Comparison of ENCODE assay signal across 8 mouse cellular contexts in genomic region chr11:87748132-87749119, GRCm38 (mm10). TPM values are rescaled to one million over a fixed set of nuclear protein-coding genes. Genes with fewer than 3 reads are reported as not detected.
DNase-seq lines count a peak whose midpoint lies in the region; ATAC-seq and TF ChIP-seq lines count a peak whose summit lies in the region.

No protein-coding gene starts in this region.

- H3K4me1 ChIP-seq in testis, adult 2 months (ENCODE audit: control insufficient read depth, insufficient read depth, low read length), result peaks cover 14% of the 10 kb centered on the region
- H3K4me1 ChIP-seq in heart, embryonic 11.5 days (ENCODE audit: control insufficient read depth, insufficient read depth, low read length), result no peaks in the 10 kb centered on the region; the same call in 1 of the 2 replicates
- H3K4me1 ChIP-seq in olfactory bulb, adult 2 months (ENCODE audit: control insufficient read depth, insufficient read depth, low read length), result no peaks in the 10 kb centered on the region

- H3K4me2 ChIP-seq in heart, embryonic 11.5 days, result peak overlapping the region; percentile 30

- no peaks in the 10 kb centered on the region for H3K27me3 ChIP-seq in testis, adult 2 months (ENCODE audit: control insufficient read depth, insufficient read depth, low read length)
- H3K27me3 ChIP-seq in heart, embryonic 11.5 days (ENCODE audit: control insufficient read depth, insufficient read depth, low read length), result no peaks in the 10 kb centered on the region

- DNase-seq in testis, postnatal 10 days (ENCODE audit: low spot score), result no peak
- DNase-seq in liver, result peak; percentile 91
- DNase-seq in left cerebral cortex, adult 8-10 months (ENCODE audit: low spot score in 2 of 2), result no peak
- DNase-seq in layer of hippocampus, adult 9-11 months, result no peak
- DNase-seq in right cerebral cortex, postnatal 25 days, result no peak

- H3K36me3 ChIP-seq in testis, adult 2 months (ENCODE audit: control insufficient read depth, insufficient read depth, low read length), result no peaks in the 10 kb centered on the region
- H3K36me3 ChIP-seq in heart, embryonic 11.5 days (ENCODE audit: control insufficient read depth, insufficient read depth, low read length), result peaks cover 7% of the 10 kb centered on the region; the same call in 1 of the 2 replicates

- no peak overlapping the region for H3K27ac ChIP-seq in testis, adult 2 months (ENCODE audit: control insufficient read depth, insufficient read depth, low read depth, low read length)
- H3K27ac ChIP-seq in heart, embryonic 11.5 days (ENCODE audit: low read depth, low read length), result peak overlapping the region; percentile 80
- peak overlapping the region; percentile 6; the same call in 1 of the 2 replicates for H3K27ac ChIP-seq in olfactory bulb, adult 2 months (ENCODE audit: insufficient read depth, low read depth, low read length)

- WGBS in heart, embryonic 11.5 days (ENCODE audit: insufficient replicate concordance), result 29% methylated on average over 19 of the region's 19 CpGs
- WGBS in olfactory bulb, adult 2 months, result 40% methylated on average over 19 of the region's 19 CpGs

- no peaks in the 10 kb centered on the region for H3K9me3 ChIP-seq in heart, embryonic 11.5 days (replicated peaks; ENCODE audit: control insufficient read depth, low read length)

- peak; percentile 68; the same call in 1 of the 2 replicates for ATAC-seq in heart, embryonic 11.5 days (replicated peaks; ENCODE audit: insufficient number of reproducible peaks, low FRiP score, low TSS enrichment)

- TF ChIP-seq CTCF in testis, adult 2 months (IDR thresholded peaks at IDR 0.05; ENCODE audit: control insufficient read depth, insufficient read depth, insufficient replicate concordance, low read depth, low read length), result no peak
- no peak for TF ChIP-seq CTCF in olfactory bulb, adult 2 months (IDR thresholded peaks at IDR 0.05; ENCODE audit: insufficient read depth, low read depth, low read length)

- peak overlapping the region; percentile 50 for H3K4me3 ChIP-seq in testis, adult 2 months (ENCODE audit: control insufficient read depth, low read depth, low read length)
- no peak overlapping the region for H3K4me3 ChIP-seq in heart, embryonic 11.5 days (ENCODE audit: low read depth, low read length)
- no peak overlapping the region for H3K4me3 ChIP-seq in olfactory bulb, adult 2 months (ENCODE audit: insufficient read depth, low read depth, low read length)

- TF ChIP-seq POLR2A in testis, adult 2 months (IDR thresholded peaks at IDR 0.05; ENCODE audit: control insufficient read depth, low read depth, low read length), result no peak
- TF ChIP-seq POLR2A in olfactory bulb, adult 2 months (IDR thresholded peaks at IDR 0.05; ENCODE audit: insufficient read depth, low read depth, low read length), result no peak

- H3K9ac ChIP-seq in heart, embryonic 11.5 days (ENCODE audit: low read depth, low read length), result peak overlapping the region; percentile 50; the same call in 1 of the 2 replicates

RNA-seq across cellular contexts. Expression of gene Supt4a, which starts 11.1 kb away (rescaled TPM):
- polyA plus RNA-seq in testis, adult 2 months (2012; rRNA removed), result 50.9 and 54.9 TPM in 2 replicates
- polyA plus RNA-seq in heart, embryonic 11.5 days (2014; fragmentation: Nextera tagmentation; extraction: Ambion mirVana), result 114 and 120 TPM in 2 replicates
- not detected in 2 replicates for polyA plus RNA-seq in olfactory bulb, adult 2 months (2012; ENCODE audit: insufficient read depth, insufficient read length, low replicate concordance, missing spikeins)
- 10 to 100 TPM; 63.2 to 84.3 (median 76.2) TPM for total RNA-seq in left cerebral cortex, adult 8-10 months (2022)

RNA-seq across cellular contexts. Expression of gene Tspoap1, which starts 11.9 kb away (rescaled TPM):
- 10.3 and 11.8 TPM in 2 replicates for polyA plus RNA-seq in testis, adult 2 months (2012; rRNA removed)
- 0.72 and 1.2 TPM in 2 replicates for polyA plus RNA-seq in heart, embryonic 11.5 days (2014; fragmentation: Nextera tagmentation; extraction: Ambion mirVana)
- polyA plus RNA-seq in olfactory bulb, adult 2 months (2012; ENCODE audit: insufficient read depth, insufficient read length, low replicate concordance, missing spikeins), result not detected in 2 replicates
- 100 to 1,000 TPM; 162 to 192 (median 176) TPM for total RNA-seq in left cerebral cortex, adult 8-10 months (2022)

RNA-seq across cellular contexts. Expression of gene Mpo, which starts 45.0 kb away (rescaled TPM):
- polyA plus RNA-seq in testis, adult 2 months (2012; rRNA removed), result 1.9 and 5.5 TPM in 2 replicates
- polyA plus RNA-seq in heart, embryonic 11.5 days (2014; fragmentation: Nextera tagmentation; extraction: Ambion mirVana), result 6.7 and 9.4 TPM in 2 replicates
- not detected in 2 replicates for polyA plus RNA-seq in olfactory bulb, adult 2 months (2012; ENCODE audit: insufficient read depth, insufficient read length, low replicate concordance, missing spikeins)
- under 1 TPM in 1 of 4 experiments, not detected in 3; 0.55 TPM for total RNA-seq in left cerebral cortex, adult 8-10 months (2022)

Comparison
In these comparisons a context has a peak if more than half of its experiments do, and no peak if none do; other contexts are left out.
1. RNA of gene Supt4a, which starts 11.1 kb away (polyA plus RNA-seq): 114 to 120 TPM in heart, embryonic 11.5 days and 50.9 to 54.9 TPM in testis, adult 2 months; not detected in olfactory bulb, adult 2 months; every median in the first group is over 10 times any median in the second.